Mouse (Mus musculus): ENCODE data around the gene Sncg. TPM values are rescaled to one million over a fixed set of nuclear protein-coding genes. Genes with fewer than 3 reads are reported as not detected.
"Not testable (repeated sequence)": the region's sequence is repeated elsewhere in the genome, so short reads cannot be mapped to it uniquely, and the experiment has no call there.

Gene Sncg
- total RNA-seq (2022): 10 to 100 TPM; 12.6 to 19.4 (median 15.2) TPM

DNA sequence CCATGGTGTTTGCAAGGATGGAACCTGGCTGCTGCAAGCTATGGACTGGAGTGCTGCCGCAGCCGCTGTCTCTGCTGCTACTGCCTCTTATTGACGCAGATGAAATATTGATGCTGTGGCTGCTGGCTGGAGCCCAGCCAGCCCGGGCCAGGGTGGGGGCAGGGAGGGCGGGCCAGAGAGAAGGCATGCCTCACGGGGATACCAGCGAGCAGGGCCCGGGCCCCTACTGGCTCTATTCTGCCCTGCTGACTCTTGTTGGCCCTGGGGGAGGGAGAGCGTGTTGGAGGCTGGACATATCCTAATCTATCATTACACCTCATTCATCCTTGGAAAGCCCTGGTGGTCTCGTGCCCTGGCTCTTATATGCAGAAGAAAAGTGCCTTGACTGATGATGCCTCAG, at the start of gene Sncg:
Gene Sncg, minus strand, starts transcription at position 213 of the 400 bp plus-strand sequence.
- no peak for DNase-seq (ENCODE audit: low spot score)

DNA sequence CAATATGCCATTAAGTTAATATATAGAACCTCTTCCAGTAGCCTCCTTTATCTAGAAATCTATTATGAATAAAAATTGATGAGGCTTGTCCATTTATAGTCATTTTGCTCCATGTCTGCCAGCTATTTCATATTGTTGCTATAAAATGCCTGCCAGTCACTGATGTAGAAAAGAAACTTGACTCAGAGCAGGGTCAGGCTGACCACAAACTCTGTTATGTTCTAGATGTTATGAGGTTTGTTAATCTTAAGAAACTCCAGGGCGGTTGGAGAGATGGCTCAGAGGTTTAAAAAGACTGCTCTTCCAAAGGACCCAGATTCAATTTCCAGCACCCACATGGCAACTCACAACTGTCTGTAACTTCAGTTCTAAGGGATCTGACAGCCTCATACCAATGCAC, 46.5 kb upstream of the Sncg start:
- no peak for DNase-seq (ENCODE audit: low spot score)

DNA sequence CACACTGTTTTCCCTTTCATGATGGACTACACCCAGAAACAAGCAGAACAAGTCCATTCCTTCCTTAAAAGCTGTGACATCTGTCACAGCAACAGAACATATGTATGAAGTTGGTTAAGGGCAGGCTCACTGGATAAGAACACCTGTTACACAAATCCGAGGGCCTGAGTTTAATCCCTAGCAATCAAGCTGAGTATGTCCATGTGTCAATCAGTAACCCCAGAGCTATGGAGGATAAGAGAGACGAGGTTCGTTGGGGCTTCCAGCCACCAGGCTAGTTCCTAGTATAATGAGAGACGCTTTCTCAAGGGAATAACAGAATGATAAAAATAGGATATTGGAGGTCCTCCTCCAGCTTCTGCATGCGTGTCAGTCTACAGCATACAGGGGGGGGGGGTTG, 42.9 kb upstream of the Sncg start:
- DNase-seq (ENCODE audit: low spot score): no peak

DNA sequence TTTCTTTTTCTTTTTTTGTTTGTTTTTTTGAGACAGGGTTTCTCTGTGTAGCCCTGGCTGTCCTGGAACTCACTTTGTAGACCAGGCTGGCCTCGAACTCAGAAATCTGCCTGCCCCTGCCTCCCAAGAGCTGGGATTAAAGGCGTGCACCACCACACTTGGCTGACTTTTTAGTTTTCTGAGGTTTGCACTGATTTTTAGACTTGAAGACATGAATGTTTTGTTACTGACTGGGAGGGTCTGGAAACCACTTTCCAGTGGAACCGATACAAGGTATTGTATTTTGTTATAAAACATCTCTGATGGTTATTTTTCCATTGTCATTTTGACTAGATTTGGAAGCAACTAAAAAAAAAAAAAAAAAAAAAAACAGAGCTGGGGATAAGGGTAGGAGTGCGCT, 42.4 kb upstream of the Sncg start:
- DNase-seq (ENCODE audit: low spot score): not testable (repeated sequence)

DNA sequence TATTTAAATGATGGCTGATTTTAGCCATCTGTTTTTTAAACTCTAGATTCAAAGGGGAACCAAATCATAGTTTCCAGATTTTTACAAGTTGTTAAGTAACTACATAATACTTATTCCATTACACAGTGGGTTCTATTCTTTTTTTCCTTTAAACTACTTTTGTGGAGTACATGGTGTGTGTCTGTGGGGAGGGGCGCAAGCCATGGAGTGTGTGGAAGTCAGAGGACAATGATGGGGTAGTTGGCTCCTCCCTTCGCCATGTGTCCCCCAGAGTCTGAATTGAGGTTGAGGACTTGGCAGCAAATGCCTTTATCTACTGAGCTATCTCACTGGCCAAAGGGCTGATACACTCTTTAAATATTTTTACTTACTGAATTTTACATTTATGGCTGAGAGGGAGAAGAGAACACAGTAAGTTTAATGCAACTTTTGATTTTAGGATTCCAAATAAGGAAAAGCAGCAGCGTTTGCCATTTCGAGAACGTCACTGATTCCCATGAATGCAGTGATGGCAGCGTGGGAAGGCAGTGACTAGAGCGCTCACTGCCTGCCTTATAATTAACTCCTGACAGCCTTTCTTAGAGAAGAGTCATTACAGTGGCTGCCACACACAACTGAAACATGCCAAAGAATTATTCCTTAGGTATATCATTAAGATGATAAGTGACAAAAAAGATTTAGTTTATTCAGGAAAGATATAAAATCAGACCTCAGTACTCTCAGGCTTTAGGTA, 37.7 kb upstream of the Sncg start:
- no peak for DNase-seq (ENCODE audit: low spot score)

DNA sequence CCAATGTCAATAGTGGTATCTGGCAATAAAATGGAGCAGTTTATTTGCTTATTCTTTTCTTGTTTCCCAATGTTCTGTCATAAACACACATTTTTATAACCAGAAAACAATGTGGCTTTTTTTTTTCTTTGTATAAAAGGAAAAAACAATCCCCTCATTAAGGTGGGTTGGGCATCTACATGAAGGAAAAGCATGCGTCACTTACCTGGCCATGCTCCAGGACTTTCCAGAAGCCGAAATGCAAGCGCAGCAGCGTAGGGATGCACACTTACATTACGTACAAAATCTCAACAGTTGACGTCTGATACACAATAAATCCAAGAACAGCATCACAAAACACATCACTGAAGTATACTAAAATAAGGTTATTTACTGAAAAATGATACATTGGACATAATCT, 36.1 kb upstream of the Sncg start:
- no peak for DNase-seq (ENCODE audit: low spot score)

DNA sequence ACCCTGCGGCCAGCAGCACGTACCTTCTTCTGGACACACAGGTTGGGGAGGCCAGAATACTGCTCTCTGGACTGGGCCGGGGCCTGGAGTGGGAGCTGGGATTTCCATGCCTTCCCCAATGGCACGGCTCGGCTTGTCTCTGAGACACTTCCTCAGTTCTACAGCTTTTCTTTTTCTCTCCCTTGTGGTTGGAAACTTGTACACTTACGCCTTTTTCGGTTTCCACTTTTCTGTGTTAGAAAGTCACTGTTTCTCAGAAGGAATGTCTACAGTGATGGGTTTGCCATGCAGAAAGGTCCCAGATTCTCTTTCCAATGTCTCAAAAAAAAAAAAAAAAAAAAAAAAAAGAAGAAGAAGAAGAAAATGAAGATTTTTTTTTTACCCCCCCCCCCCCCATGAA, 28.8 kb upstream of the Sncg start:
- DNase-seq (ENCODE audit: low spot score): no peak

DNA sequence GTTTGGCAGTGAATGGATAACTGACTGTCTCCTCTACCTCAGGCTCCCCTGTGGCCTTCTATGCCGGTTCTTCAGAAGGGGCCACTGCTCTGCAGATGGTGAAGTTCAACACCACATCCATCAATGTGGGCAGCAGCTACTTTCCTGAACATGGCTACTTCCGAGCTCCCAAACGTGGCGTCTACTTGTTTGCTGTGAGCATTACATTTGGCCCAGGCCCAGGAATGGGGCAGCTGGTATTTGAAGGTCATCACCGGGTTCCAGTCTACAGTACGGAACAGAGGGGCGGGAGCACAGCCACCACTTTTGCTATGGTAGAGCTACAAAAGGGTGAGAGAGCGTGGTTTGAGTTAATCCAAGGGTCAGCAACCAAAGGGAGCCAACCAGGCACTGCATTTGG, 28.3 kb upstream of the Sncg start:
- DNase-seq (ENCODE audit: low spot score): no peak

DNA sequence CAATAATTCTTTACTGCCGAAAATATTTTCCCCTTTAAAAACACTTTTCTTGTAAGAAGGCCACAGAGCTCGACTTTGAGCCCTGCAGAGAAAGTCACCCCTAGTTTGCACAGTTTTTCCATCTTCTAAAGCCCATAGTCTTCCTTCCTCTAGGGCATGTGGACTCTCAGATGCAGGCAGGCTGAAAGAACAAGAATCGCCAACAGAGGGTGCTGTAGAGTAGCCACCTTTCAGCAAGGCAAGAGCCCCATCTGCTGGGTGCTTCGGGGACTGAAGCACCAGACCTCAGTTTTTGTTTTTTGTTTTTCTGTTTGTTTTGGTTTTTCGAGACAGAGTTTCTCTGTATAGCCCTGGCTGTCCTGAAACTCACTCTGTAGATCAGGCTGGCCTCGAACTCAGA, 26.5 kb upstream of the Sncg start:
- DNase-seq (ENCODE audit: low spot score): peak; percentile 84

DNA sequence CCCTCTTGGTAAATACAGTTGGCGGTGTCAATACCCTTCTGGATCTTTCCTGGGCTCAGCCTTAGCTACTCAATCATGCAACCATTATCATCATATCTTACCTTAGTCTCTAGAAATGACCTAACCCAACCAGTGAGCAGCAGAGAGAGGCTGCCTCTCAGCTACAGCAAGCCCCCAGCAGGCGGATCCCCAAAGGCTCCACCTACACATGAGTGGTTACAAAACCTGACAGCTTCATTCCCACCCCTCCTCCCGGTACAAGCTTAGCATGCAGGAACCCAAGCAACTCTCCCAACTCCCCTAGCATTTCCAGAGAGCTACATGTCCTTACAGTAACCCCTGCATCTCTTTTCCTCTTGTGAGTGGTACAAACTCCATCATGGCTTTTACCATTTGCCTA, 25.4 kb upstream of the Sncg start:
- no peak for DNase-seq (ENCODE audit: low spot score)

DNA sequence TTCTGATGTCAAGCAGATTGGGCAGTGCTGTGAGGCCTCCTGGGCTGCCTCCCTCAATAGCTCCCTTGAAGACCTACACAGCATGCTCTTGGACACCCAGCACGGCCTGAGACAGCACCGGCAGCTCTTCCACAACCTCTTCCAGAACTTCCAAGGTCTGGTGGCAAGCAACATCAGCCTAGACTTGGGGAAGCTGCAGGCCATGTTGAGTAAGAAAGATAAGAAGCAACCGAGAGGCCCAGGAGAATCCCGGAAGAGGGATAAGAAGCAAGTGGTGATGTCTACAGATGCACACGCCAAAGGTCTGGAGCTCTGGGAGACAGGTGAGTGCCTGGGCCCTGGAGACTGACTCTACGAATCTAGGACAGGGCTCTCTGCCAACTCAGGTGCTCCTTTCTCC, 24.7 kb upstream of the Sncg start:
- no peak for DNase-seq (ENCODE audit: low spot score)

DNA sequence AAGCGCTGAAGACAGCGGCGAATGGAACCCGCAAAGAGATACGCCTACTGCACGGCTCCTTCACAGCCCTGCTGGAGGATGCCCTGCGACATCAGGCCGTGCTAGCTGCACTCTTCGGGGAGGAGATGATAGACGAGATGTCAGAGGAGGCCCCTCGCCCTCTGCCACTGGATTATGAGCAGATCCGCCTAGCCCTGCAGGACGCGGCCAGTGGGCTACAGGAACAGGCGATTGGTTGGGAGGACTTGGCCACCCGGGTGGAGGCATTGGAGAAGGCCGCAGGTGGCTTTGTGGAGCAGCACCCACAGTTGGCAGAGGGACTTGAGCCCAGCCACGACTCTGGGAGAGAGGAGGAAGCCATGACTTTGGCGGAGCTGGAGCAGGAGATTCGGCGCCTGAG, 24.3 kb upstream of the Sncg start:
- DNase-seq (ENCODE audit: low spot score): no peak

DNA sequence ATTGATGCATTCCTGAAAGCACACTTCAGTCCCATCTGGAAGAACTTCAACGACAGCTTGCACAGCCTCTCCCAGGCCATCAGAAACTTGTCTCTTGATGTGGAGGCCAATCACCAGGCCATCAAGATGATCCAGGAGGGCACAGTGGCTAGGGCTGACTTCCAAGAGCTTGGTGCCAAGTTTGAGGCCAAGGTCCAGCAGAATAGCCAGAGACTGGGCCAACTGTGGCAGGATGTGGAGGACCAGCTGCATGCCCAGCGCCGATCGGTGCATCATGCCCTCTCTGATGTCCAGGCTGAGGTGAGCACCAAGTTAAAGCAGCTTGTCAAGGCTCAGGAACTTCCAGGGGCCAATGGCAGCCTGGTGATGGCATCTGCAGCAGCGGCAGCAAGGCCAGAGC, 23.3 kb upstream of the Sncg start:
- no peak for DNase-seq (ENCODE audit: low spot score)

DNA sequence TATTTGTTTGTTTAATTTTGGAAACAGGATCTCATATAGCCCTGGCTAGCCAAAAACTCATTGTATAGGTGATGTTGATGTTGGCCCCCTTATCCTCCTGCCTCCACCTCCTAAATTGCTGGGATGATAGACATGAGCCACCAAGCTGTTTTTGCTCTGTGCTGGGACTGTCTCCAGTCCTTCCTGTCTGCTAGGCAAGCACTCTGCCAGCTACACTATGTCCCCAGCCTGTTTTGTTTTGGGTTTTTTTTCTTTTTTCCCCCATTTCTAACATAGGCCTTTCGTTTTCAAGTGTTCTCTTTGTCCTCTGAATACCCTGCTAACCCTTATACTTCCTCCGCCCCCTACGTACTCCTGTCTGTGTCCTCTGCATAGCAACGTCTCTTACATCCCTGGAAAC, 18.7 kb upstream of the Sncg start:
- no peak for DNase-seq (ENCODE audit: low spot score)

DNA sequence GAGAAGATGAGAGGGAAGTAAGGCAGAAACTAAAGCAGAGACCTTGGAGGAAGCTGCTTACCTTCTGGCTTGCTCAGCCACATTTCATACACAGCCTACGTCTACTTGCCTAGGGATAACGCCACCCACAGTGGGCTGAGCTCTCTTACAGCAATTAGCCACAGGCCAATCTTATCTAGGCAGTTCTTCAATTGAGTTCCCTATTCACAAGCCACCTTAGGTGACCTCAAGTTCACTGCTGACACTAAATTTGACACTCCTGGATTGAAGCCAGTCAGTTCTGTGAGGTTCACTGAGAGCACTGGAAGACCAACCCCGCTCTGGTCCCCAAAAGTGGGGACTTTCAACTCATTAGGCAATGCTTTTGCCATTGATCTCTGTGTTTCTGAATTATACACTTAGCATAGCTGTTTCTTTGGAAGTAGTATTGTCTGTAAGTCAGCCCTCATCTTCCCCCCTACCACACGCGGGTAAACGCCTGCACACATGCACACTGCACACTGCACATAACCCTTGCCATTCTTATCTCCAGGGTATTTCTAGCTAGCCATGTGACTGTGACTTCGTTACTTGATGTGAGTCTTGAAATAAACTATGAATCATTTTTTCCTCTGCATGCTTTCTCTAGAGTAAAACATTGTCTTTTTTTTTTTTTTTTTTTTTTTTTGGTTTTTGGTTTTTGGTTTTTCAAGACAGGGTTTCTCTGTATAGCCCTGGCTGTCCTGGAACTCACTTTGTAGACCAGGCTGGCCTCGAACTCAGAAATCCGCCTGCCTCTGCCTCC, 8.5 kb upstream of the Sncg start:
- no peak for DNase-seq (ENCODE audit: low spot score)

DNA sequence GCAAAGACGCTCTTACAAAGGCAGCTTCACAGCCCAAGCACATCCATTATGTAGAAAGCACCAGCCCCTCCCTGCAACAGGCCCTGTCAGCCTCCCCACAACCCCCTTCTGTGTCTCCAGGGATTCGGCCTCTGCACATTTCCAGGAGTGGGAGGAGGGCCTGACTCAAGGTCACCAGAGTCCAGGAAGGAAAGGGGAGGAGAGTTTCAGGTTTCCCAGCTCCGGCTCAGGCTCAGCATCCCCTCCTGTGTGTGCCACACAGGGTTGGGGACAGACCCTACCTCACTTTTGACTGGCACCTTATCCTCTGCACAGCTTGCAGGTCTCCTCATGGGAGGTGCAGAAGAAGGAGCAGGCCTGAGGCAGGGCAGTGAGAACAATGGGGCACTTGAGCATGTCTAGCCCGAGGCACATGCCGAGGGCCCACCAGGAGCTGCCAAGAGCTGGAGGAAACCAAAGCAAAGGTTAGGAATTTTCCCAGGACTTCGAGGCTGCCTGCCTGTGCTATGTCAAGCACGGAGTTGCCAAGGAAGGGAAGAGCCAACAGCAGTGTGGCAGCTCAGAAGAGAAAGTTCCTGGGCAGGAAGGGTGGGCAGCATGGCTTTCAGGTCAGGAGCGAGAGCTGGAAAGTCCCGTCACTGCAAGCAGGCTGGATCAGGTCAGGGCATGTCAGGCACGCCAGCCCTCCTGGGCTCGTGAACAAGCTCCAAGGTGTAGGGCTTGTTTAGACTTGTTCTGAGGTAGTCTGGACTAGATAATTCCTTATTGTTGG, 4.2 kb upstream of the Sncg start:
- peak; percentile 79 for DNase-seq (ENCODE audit: low spot score)

DNA sequence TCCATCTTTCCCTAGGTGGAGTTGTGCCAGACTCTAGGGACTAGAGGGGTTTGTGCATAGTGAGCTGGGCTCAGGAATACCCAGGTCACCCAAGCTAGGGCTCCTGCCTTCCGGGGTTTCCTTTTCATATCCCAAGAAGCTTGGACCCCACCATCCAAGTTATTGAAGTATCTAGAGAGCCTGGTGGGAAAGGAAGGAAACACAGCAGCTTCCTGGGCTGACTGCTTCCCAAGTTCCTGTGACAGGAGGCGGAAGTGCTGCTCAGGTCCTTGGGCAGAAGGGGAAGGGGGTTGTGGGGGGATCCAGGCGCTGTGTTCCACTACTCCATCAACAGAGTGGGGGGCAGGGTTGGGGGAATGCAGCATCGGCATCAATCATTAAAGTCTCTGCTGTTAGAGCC, 2.5 kb upstream of the Sncg start:
- DNase-seq (ENCODE audit: low spot score): peak; percentile 48

DNA sequence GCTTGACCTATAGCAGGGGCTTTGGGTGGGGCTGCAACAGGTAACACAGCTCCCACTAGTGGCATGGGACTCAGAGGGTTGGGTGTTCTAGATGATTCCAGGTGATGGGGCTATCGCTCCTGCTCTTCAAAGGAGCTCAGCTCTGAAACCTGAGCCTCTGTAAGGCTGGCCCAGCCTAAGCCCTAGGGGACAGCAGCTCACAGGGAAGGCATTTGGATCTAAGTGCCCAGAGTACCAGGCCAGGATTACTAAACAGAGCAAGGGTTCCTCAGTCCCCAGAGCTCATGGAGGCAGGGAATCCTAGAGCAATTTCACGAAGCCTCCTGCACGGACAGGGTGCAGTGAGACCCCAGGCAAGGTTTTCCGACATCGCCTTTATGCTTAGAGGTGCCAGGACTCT, 1.4 kb upstream of the Sncg start:
- no peak for DNase-seq (ENCODE audit: low spot score)

DNA sequence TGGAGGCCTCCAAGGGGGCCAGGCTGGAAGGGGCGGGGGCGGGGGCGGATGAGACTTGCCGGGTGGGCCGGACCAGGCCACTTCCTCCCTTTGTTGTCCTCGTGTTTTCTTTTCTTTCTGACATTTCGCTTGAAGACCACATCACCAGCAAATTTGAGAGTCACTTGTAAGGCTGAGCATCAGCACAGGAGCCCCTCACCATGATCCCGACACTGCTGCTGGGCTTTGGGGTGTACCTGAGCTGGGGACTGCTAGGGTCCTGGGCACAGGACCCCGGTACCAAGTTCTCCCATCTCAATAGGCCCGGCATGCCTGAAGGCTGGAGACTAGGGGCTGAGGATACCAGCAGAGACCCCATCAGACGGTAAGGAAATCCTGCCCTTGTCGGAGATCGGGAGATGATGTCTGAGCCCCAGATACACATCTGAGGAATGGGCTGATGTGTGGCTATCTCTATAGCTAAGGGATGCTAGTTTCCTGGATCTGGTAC, 871 bp upstream of the Sncg start, which contains the start of gene Mmrn2:
Gene Mmrn2, plus strand, starts transcription at position 51 of the 490 bp plus-strand sequence.
- DNase-seq (ENCODE audit: low spot score): peak; percentile 19

DNA sequence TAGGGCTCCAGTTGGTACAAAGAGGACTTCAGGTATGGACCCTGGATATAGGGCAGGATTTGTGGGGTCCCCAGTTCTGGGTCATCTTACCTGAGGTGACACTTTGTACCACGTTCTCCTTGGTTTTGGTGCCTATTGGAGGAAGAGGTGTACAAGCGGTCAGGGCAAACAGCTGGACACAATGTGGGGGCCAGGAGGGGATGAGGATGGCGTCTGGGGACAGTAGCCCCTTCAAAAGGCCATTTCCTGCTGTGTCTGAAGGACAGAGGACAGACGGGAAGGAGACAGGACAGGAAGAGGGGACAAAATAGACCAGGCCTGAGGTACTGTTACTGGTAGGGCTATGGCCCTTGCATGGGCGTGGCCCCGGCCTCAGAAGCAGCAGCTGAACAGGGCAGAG, 1.0 kb downstream of the Sncg start:
- DNase-seq (ENCODE audit: low spot score): no peak

DNA sequence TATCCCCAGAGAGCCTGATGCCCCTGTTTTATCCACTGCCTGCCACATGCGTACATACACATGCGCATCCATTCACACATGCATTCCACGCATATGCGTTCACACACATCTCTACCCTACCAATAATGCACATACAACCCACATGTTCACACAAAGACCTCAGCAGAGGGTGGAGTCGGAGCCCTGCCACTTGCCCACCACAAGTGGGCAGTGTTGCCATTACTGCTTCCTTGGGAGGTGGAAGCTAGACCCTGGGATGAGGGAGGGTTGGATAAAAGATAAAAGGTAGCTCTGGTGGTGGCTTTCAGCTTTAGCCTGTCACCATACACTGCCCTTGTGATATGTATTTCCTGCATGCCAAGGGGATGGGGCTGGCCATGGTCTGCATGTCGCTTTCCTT, 1.9 kb downstream of the Sncg start:
- peak; percentile 68 for DNase-seq (ENCODE audit: low spot score)

DNA sequence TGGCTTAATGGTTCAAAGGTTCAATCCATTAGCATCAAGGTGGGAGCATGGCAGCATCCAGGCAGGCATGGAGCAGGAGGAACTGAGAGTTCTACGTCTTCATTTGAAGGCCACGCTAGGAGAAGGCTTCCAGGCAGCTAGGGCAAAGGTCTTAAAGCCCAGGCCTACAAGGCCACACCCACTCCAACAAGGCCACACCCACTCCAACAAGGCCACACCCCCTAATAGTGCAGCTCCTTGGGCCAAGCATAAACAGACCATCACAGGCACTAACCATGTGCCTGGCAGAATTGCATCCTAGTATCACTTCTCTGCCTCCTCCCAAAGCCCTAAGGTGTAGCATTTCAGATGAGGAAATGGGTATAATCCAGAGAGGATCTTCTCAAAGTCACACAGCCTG, 2.8 kb downstream of the Sncg start:
- DNase-seq (ENCODE audit: low spot score): no peak
